Mouse (Mus musculus) heart, postnatal 10 days (tissue): ENCODE data around the gene Cdh7. TPM values are rescaled to one million over a fixed set of nuclear protein-coding genes. Genes with fewer than 3 reads are reported as not detected.
"Not testable (repeated sequence)": the region's sequence is repeated elsewhere in the genome, so short reads cannot be mapped to it uniquely, and the experiment has no call there.

ENCODE experiments used
- DNase-seq, 2 experiments: peaks; one replicate each; pipeline ENCODE4 v3.0.0; 2021
- intact Hi-C: fragments of 180-260 bp; cut with DNase I; formaldehyde crosslinking; loops from one replicate; pipeline ENCODE4 v1.15.1; 2025
- total RNA-seq, 2 experiments: library from RNA; stranded (reverse); gene quantifications; 2 replicates each; pipeline ENCODE4 v1.2.3; 2021

Gene Cdh7
- not detected for total RNA-seq

GRCm38 (mm10) chr1:109982064-109982808 is at the start of gene Cdh7:
Gene Cdh7 (plus strand): TSS chr1:109982431.
- intact Hi-C loops: no loop called here
- DNase-seq: no peak

- DNase-seq: no peak
- intact Hi-C loops: no loop called here
Observed at GRCm38 (mm10) chr1:109932674-109933073, 49.6 kb upstream of the Cdh7 start.

GRCm38 (mm10) chr1:109948571-109948970 is 33.7 kb upstream of the Cdh7 start:
- intact Hi-C loops: no loop called here
- no peak for DNase-seq

GRCm38 (mm10) chr1:109971721-109972425 is 10.4 kb upstream of the Cdh7 start:
- DNase-seq: no peak
- intact Hi-C loops: no loop called here

DNA sequence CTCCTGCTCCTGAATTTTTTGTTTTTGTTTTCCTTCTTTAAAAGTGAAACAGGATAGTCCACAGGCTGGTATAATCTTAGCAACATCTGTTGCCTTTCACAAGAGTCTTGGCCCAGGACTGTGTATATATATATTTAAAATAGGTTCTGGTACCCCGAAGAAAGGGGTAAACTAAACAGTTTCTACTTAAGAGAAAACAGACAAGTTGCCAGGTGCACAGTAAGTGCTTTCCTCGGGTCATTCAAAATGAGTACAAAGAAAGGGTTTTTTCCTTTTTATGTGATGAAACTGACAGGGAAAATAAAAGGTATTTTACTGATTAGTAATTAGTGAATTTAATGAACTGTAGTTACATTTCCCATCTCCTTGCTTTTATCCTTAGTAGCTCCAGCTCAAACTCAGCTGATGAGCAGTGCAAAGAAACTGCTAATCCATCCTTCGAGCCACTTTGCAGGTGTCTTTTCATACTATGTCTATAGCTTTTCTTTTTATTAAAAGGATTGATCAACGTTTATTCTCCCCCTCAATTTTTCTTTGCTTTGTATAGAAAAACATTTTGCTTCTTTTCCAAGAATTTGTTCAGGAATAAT is 9.7 kb upstream of the Cdh7 start:
- intact Hi-C loops: no loop called here
- DNase-seq: no peak

DNA sequence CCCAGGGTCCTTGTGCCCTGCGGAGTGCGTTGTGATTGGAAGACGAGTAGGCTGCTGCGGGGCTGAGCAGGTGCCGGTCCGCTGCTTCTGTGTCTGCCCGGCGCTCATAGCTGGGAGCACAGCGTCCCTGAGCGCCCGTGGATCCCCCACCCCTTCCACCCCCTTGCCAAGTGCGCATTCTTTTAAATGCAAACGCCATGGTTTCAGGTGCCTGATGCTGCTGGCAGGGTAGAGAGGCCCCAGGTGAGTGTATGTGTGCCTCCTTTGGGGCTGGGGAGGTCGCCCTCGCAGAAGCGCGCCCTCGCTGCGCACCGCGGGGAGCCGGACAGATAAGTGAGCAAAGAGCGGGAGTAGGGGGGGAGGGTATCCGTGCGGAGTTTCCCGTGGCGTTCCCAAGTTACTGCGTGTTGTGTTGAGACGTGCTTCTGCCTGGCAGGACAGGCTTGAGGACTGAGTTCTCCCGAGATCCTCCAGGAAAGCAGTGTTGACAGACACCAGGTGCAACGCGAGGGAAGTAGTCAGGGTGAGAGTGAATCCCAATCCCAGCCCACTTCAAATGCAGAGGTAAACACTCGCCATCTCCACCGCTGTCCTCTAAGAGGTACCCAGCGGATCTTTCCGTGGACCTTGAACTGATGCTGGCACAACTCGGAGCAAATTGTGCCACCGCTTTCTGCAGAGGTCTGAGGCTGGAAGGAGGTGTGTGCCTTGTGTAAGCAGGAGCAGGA is 742 bp downstream of the Cdh7 start:
- intact Hi-C loops: no loop called here
- no peak for DNase-seq

GRCm38 (mm10) chr1:109983537-109983912 is 1.3 kb downstream of the Cdh7 start:
- no peak for DNase-seq

GRCm38 (mm10) chr1:109984776-109985175 is 2.5 kb downstream of the Cdh7 start:
- DNase-seq: no peak
- intact Hi-C loops: no loop called here

More at GRCm38 (mm10) chr1:109983537-109983912, 1.3 kb downstream of the Cdh7 start:
- intact Hi-C loops: no loop called here

DNA sequence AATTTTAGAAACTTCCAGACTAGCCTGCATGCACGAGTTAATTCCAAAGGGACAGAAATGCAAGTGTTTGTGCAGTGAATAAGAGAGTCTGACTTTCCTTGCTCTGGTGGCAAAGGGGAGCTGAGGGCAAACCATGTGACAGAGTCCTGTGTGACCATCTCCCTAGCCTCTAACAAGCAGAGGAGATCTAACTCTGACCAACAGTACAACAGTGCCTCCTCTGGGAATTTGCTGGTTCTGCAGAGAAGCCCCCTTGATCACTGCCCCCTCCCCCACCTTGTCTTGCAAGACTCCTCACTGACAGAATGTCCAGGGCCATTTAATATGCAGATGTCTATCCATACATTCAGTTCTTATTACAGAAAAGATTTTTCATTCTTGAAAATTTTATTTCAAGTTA is 3.2 kb downstream of the Cdh7 start:
- intact Hi-C loops: no loop called here
- DNase-seq: no peak

GRCm38 (mm10) chr1:109989541-109989940 is 7.3 kb downstream of the Cdh7 start:
- DNase-seq: no peak
- intact Hi-C loops: no loop called here

DNA sequence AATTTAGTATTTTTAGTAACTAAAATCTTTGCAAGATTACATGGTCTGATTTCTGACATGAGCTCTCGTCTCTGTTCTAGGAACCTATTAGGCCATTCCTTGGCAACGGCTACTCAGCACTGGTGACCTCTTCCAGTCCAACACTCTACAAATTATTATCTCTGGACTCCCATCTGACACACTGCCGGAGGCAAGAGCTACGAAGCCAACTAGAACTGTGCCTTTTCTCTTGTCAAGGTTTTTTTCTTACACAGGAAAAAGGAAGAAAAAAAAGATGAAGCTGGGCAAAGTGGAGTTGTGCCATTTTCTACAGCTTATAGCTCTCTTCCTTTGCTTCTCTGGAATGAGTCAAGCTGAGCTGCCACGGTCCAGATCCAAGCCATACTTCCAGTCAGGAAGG is 11.7 kb downstream of the Cdh7 start:
- no peak for DNase-seq
- intact Hi-C loops: no loop called here

DNA sequence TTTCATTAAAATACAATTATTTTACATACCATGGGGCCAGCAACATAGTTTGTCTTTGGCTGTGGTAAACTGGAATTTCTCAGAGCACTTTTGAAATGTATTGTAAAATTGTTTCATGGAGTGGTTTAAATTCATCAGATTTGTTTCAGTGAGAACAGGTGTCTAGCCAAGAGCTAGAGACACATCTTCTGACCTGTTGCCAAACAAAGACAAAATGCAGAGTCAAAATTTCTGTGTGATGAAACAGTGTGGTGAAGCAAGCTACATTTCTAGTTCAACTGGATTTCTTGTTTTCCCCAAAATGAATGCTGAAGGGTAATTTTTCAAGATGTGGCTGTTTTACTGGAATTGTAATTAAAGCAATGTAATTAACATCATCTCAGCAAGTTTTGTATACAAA is 22.2 kb downstream of the Cdh7 start:
- DNase-seq: no peak
- intact Hi-C loops: no loop called here

DNA sequence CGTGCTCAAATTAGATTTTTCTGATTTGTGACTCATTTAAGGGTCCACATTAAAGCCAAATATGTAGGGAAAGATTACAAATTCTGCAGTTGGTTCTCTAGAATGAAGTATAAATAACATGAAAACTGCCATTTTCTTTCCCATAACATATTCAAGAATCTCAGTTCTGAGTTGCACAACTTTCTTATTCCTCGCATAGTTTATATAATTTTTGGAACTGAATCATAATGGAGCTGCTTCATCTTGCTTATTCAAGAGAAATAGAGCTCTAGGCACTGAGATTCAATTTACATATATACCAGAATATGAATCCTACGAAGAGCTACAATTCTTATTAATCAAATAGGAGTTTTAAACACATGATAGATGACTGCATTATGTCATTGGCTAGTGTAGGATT is 22.8 kb downstream of the Cdh7 start:
- no peak for DNase-seq
- intact Hi-C loops: no loop called here

GRCm38 (mm10) chr1:110012153-110012552 is 29.9 kb downstream of the Cdh7 start:
- DNase-seq: no peak
- intact Hi-C loops: no loop called here

- intact Hi-C loops: no loop called here
- no peak for DNase-seq
Observed at GRCm38 (mm10) chr1:110056317-110056716, 74.1 kb downstream of the Cdh7 start.

GRCm38 (mm10) chr1:110067405-110067804 is 85.2 kb downstream of the Cdh7 start:
- DNase-seq: no peak
- intact Hi-C loops: no loop called here

- intact Hi-C loops: no loop called here
- no peak for DNase-seq
Observed at GRCm38 (mm10) chr1:110078471-110078870, 96.2 kb downstream of the Cdh7 start.

- DNase-seq: no peak
- intact Hi-C loops: no loop called here
Observed at GRCm38 (mm10) chr1:110118071-110118470, 135.8 kb downstream of the Cdh7 start.

DNA sequence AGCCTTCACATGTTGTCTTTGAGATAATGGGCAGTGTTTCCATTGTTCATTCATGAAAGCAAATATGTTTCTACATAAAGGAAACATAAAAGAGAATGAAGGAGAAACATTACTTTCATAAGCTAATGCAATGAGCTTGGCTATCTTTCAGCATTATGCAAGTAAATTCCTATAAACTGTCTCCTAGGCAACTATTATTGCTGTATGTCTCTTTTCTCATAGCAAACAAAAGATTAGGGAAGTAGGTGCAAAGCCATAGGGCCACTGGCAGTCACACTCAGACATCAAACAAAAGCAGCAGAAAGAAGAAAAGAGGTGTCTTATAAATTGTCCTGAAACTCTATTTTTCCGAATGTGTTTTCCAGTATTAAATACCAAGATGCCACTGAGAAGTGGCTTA is 136.6 kb downstream of the Cdh7 start:
- no peak for DNase-seq
- intact Hi-C loops: no loop called here

- intact Hi-C loops: not testable (repeated sequence)
- peak in 1 of 2 experiments; percentile 2 for DNase-seq
Observed at GRCm38 (mm10) chr1:110171459-110171858, 189.2 kb downstream of the Cdh7 start.
